Comparison of ENCODE assay signal across 22 mouse cellular contexts in genomic region chr9:112821940-112822339, GRCm38 (mm10).
"Had no signal": no experiment of that assay in that cellular context is flagged by ENCODE, and none has a peak within 500 bp of the region (broad histone marks: within the 10 kb centered on the region; RNA-seq: fewer than 3 reads in every experiment).

No protein-coding gene starts in this region.

- ATAC-seq: hindbrain, embryonic 16.5 days; hindbrain, postnatal 0 days; inflammation-experienced regulatory T-cells, adult 6 months; intestine, embryonic 15.5 days; intestine, embryonic 16.5 days; intestine, postnatal 0 days had no signal

- DNase-seq: heart, postnatal 10 days; heart, postnatal 14 days; heart, postnatal 36 days; heart, postnatal 4 days; kidney, adult 11 months; kidney, adult 18-20 months; kidney, adult 2 months; kidney, adult 8-10 months; kidney, adult 9 months; kidney, postnatal 10 days; kidney, postnatal 14 days; kidney, postnatal 25 days; kidney, postnatal 36 days; kidney, postnatal 4 days; layer of hippocampus, adult 9-11 months; layer of hippocampus, postnatal 36 days had no signal
